In the genomic region with DNA sequence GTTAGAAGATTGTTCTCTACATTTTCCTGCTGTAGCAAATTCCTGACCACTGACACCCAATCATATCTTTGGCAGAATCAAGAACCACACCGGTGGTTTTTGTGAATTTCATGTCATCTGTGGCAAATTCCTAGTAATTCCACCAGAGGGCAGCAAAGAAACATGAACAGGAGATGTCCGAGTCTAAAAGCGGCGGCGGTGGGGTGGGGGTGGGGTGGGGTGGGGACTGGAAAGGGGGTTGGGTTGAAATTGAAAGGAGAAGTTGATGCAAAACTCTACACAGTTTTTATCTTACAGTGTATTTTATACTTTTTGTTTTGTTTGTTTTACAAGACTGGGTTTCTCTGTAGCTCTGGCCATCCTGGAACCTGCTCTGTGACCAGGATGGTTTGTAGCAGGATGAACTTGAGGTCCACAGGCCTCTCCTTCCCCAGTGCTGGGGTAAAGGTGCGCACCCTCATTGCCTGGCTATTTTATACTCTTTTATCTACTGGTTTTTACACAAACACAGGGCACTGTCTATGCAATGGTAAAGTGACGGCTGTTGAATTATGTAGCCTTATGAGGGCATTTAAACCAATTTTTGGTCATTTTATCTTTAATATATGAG, we compare ENCODE assay signal across 8 mouse cellular contexts. TPM values are rescaled to one million over a fixed set of nuclear protein-coding genes. Genes with fewer than 3 reads are reported as not detected.
DNase-seq lines count a peak whose midpoint lies in the region; ATAC-seq and TF ChIP-seq lines count a peak whose summit lies in the region.

No protein-coding gene starts in this region.

- no peaks in the 10 kb centered on the region for H3K27me3 ChIP-seq in intestine, embryonic 14.5 days (replicated peaks; ENCODE audit: control insufficient read depth, insufficient read depth, low read length)
- H3K27me3 ChIP-seq in intestine, embryonic 16.5 days (replicated peaks; ENCODE audit: control insufficient read depth, insufficient read depth, low read length): no peaks in the 10 kb centered on the region
- H3K27me3 ChIP-seq in ES-Bruce4 (ENCODE audit: control insufficient read depth, insufficient read depth, low read length, poor library complexity, severe bottlenecking): no peaks in the 10 kb centered on the region

- TF ChIP-seq POLR2A in ES-Bruce4 (IDR thresholded peaks at IDR 0.05; ENCODE audit: insufficient read depth, low read length): no peak

- no peaks in the 10 kb centered on the region for H3K36me3 ChIP-seq in intestine, embryonic 14.5 days (ENCODE audit: control insufficient read depth, insufficient read depth, low read length)
- no peaks in the 10 kb centered on the region for H3K36me3 ChIP-seq in intestine, embryonic 16.5 days (ENCODE audit: control insufficient read depth, insufficient read depth, low read length)
- H3K36me3 ChIP-seq in ES-Bruce4 (ENCODE audit: control insufficient read depth, insufficient read depth, low read length, poor library complexity, severe bottlenecking): no peaks in the 10 kb centered on the region

- no peak overlapping the region for H3K4me3 ChIP-seq in intestine, embryonic 14.5 days (ENCODE audit: low read depth, low read length)
- no peak overlapping the region for H3K4me3 ChIP-seq in intestine, embryonic 16.5 days (ENCODE audit: low read length)
- H3K4me3 ChIP-seq in ES-Bruce4 (ENCODE audit: low read depth, low read length): no peak overlapping the region

- TF ChIP-seq EP300 in ES-Bruce4 (IDR thresholded peaks at IDR 0.05; ENCODE audit: insufficient read depth, low read depth, low read length): no peak

- no peak overlapping the region; the same call in 1 of the 2 replicates for H3K4me2 ChIP-seq in intestine, embryonic 14.5 days (ENCODE audit: low read length)
- no peak overlapping the region for H3K4me2 ChIP-seq in intestine, embryonic 16.5 days (ENCODE audit: low read depth, low read length)

- ATAC-seq in intestine, embryonic 14.5 days (replicated peaks; ENCODE audit: low FRiP score, low TSS enrichment, low read depth): no peak
- no peak for ATAC-seq in intestine, embryonic 16.5 days
- peak; percentile 73 for ATAC-seq in monocyte, adult 5-6 weeks (replicated peaks; ENCODE audit: insufficient number of reproducible peaks, low FRiP score, low TSS enrichment, poor library complexity, severe bottlenecking)
- no peak for ATAC-seq in inflammation-experienced regulatory T-cells, adult 6 months

- H3K27ac ChIP-seq in intestine, embryonic 14.5 days (ENCODE audit: low read depth): no peak overlapping the region
- H3K27ac ChIP-seq in intestine, embryonic 16.5 days (ENCODE audit: low read length): no peak overlapping the region
- no peak overlapping the region for H3K27ac ChIP-seq in ES-Bruce4 (ENCODE audit: insufficient read depth, low read length)

- peak; percentile 61 for DNase-seq in intestine, embryonic 14.5 days (ENCODE audit: low spot score)
- DNase-seq in brain, embryonic 18.5 days (ENCODE audit: low read depth, low spot score): peak; percentile 3
- DNase-seq in forelimb bud, embryonic 11.5 days (ENCODE audit: low read depth, low spot score): peak; percentile 63
- peak; percentile 40 to 76 for DNase-seq in layer of hippocampus, postnatal 14 days (ENCODE audit: low spot score in 2 of 2)

- H3K9me3 ChIP-seq in intestine, embryonic 14.5 days (ENCODE audit: control insufficient read depth, low read length): no peaks in the 10 kb centered on the region
- no peaks in the 10 kb centered on the region for H3K9me3 ChIP-seq in intestine, embryonic 16.5 days (ENCODE audit: control insufficient read depth, low read length)
- peaks cover under 1% of the 10 kb centered on the region; the same call in 1 of the 2 replicates for H3K9me3 ChIP-seq in ES-Bruce4 (replicated peaks; ENCODE audit: control insufficient read depth, insufficient read depth, low read length, poor library complexity, severe bottlenecking)

- no peaks in the 10 kb centered on the region for H3K4me1 ChIP-seq in intestine, embryonic 14.5 days (replicated peaks; ENCODE audit: control insufficient read depth, insufficient read depth, low read length)
- H3K4me1 ChIP-seq in intestine, embryonic 16.5 days (ENCODE audit: control insufficient read depth, insufficient read depth, low read length): no peaks in the 10 kb centered on the region
- no peaks in the 10 kb centered on the region for H3K4me1 ChIP-seq in ES-Bruce4 (ENCODE audit: control insufficient read depth, insufficient read depth, low read length)

- H3K9ac ChIP-seq in intestine, embryonic 14.5 days (ENCODE audit: low read length): no peak overlapping the region
- H3K9ac ChIP-seq in intestine, embryonic 16.5 days (ENCODE audit: low read depth, low read length): no peak overlapping the region
- no peak overlapping the region for H3K9ac ChIP-seq in ES-Bruce4 (ENCODE audit: low read depth, poor library complexity, severe bottlenecking)

- peak; percentile 4 for TF ChIP-seq CTCF in ES-Bruce4 (IDR thresholded peaks at IDR 0.05; ENCODE audit: low read depth, low read length)

- 25% methylated on average over 7 of the region's 7 CpGs for WGBS in intestine, embryonic 14.5 days
- 26% methylated on average over 7 of the region's 7 CpGs for WGBS in intestine, embryonic 16.5 days

RNA-seq across cellular contexts. Expression of gene Casp8, which starts 25.0 kb away (rescaled TPM):
- 39.4 and 42.8 TPM in 2 replicates for polyA plus RNA-seq in intestine, embryonic 14.5 days (2014; fragmentation: Nextera tagmentation; extraction: Ambion mirVana)
- polyA plus RNA-seq in intestine, embryonic 16.5 days (2015; fragmentation: Nextera tagmentation; extraction: Ambion mirVana): 54.3 and 56.4 TPM in 2 replicates
- polyA plus RNA-seq in ES-Bruce4 (2011; ENCODE audit: insufficient read depth, insufficient read length, low read depth, missing spikeins): 4.0 and 4.5 TPM in 2 replicates
- 1 to 10 TPM; 3.3 to 3.8 TPM for total RNA-seq in layer of hippocampus, postnatal 14 days (2021)
- 112 to 160 TPM (median 128 TPM) in 3 replicates for total RNA-seq in monocyte, adult 5-6 weeks (2017)
- 100 to 1,000 TPM; 161 to 182 (median 167) TPM for polyA plus RNA-seq in inflammation-experienced regulatory T-cells, adult 6 months (2017; shearing (Covaris generic))

RNA-seq across cellular contexts. Expression of gene Cflar, which starts 58.9 kb away (rescaled TPM):
- polyA plus RNA-seq in intestine, embryonic 14.5 days (2014; fragmentation: Nextera tagmentation; extraction: Ambion mirVana): 26.1 and 27.1 TPM in 2 replicates
- polyA plus RNA-seq in intestine, embryonic 16.5 days (2015; fragmentation: Nextera tagmentation; extraction: Ambion mirVana): 25.6 and 28.2 TPM in 2 replicates
- polyA plus RNA-seq in ES-Bruce4 (2011; ENCODE audit: insufficient read depth, insufficient read length, low read depth, missing spikeins): 14.1 and 16.1 TPM in 2 replicates
- total RNA-seq in layer of hippocampus, postnatal 14 days (2021): 10 to 100 TPM; 33.2 to 38.0 TPM
- 127 to 227 TPM (median 128 TPM) in 3 replicates for total RNA-seq in monocyte, adult 5-6 weeks (2017)
- polyA plus RNA-seq in inflammation-experienced regulatory T-cells, adult 6 months (2017; shearing (Covaris generic)): 100 to 1,000 TPM; 124 to 177 (median 175) TPM

Comparison
In these comparisons a context has a peak if more than half of its experiments do, and no peak if none do; other contexts are left out.
1. DNase-seq: peak in every context shown above with its lines; median percentile 63 in forelimb bud, embryonic 11.5 days; 61 in intestine, embryonic 14.5 days; 58 in layer of hippocampus, postnatal 14 days; 3 in brain, embryonic 18.5 days.